Mouse (Mus musculus): Measurements from ENCODE around the gene Pdzk1ip1.

The Pdzk1ip1 gene

GRCm38 (mm10) chr4:115119642-115120041, 31.1 kb downstream of the Pdzk1ip1 start:
- no peak for ATAC-seq (ENCODE audit: insufficient number of reproducible peaks, low FRiP score, low TSS enrichment)

GRCm38 (mm10) chr4:115121162-115121561, 32.7 kb downstream of the Pdzk1ip1 start:
- ATAC-seq (ENCODE audit: insufficient number of reproducible peaks, low FRiP score, low TSS enrichment) = no peak

- ATAC-seq (ENCODE audit: insufficient number of reproducible peaks, low FRiP score, low TSS enrichment) = no peak
Observed at GRCm38 (mm10) chr4:115121608-115122007, 33.1 kb downstream of the Pdzk1ip1 start.

GRCm38 (mm10) chr4:115123507-115123906, 35.0 kb downstream of the Pdzk1ip1 start:
- no peak for ATAC-seq (ENCODE audit: insufficient number of reproducible peaks, low FRiP score, low TSS enrichment)

GRCm38 (mm10) chr4:115124713-115125112, 36.2 kb downstream of the Pdzk1ip1 start:
- ATAC-seq (ENCODE audit: insufficient number of reproducible peaks, low FRiP score, low TSS enrichment) = no peak

- 0 out of 2 replicates have a peak, but pooled peaks have one; percentile 16 for ATAC-seq (ENCODE audit: insufficient number of reproducible peaks, low FRiP score, low TSS enrichment)
Observed at GRCm38 (mm10) chr4:115133085-115133484, 44.6 kb downstream of the Pdzk1ip1 start.

GRCm38 (mm10) chr4:115133621-115134295, 45.2 kb downstream of the Pdzk1ip1 start, which contains the start of gene Cyp4x1:
Cyp4x1 (minus strand) TSS chr4:115134281.
- ATAC-seq (ENCODE audit: insufficient number of reproducible peaks, low FRiP score, low TSS enrichment) = peak; percentile 95

GRCm38 (mm10) chr4:115134296-115134630, 45.8 kb downstream of the Pdzk1ip1 start:
- 0 out of 2 replicates have a peak, but pooled peaks have one; percentile 50 for ATAC-seq (ENCODE audit: insufficient number of reproducible peaks, low FRiP score, low TSS enrichment)

Data from cerebellum, adult (tissue).